9 mouse cellular contexts compared by ENCODE assay signal in genomic region chr6:85252251-85253058, GRCm38 (mm10).
DNase-seq lines count a peak whose midpoint lies in the region; ATAC-seq lines count a peak whose summit lies in the region.
"Had no signal": no experiment of that assay in that cellular context is flagged by ENCODE, and none has a peak within 500 bp of the region (broad histone marks: within the 10 kb centered on the region; RNA-seq: fewer than 3 reads in every experiment).

No protein-coding gene starts in this region.

- H3K27ac ChIP-seq in midbrain, embryonic 11.5 days (ENCODE audit: low read depth, low read length): no peak overlapping the region
- no peak overlapping the region for H3K27ac ChIP-seq in midbrain, embryonic 14.5 days (replicated peaks; ENCODE audit: low read depth, low read length)
- peak overlapping the region; percentile 59 for H3K27ac ChIP-seq in brown adipose tissue, adult 24 weeks (replicated peaks; ENCODE audit: low read depth, low read length)
- no peak overlapping the region for H3K27ac ChIP-seq in forebrain, embryonic 16.5 days (ENCODE audit: low read length)

- H3K9me3 ChIP-seq in midbrain, embryonic 11.5 days (ENCODE audit: control insufficient read depth, low read length): no peaks in the 10 kb centered on the region
- no peaks in the 10 kb centered on the region for H3K9me3 ChIP-seq in midbrain, embryonic 14.5 days (ENCODE audit: control insufficient read depth, low read length)
- H3K9me3 ChIP-seq in forebrain, embryonic 16.5 days (ENCODE audit: control insufficient read depth, low read length): no peaks in the 10 kb centered on the region

- H3K4me1 ChIP-seq in midbrain, embryonic 11.5 days (ENCODE audit: control insufficient read depth, insufficient read depth, low read length): no peaks in the 10 kb centered on the region
- H3K4me1 ChIP-seq in midbrain, embryonic 14.5 days (ENCODE audit: control insufficient read depth, insufficient read depth, low read length): no peaks in the 10 kb centered on the region
- peaks cover 15% of the 10 kb centered on the region for H3K4me1 ChIP-seq in brown adipose tissue, adult 24 weeks (ENCODE audit: control insufficient read depth, insufficient read depth, insufficient read length, low read length)
- peaks cover 2% of the 10 kb centered on the region; the same call in 1 of the 2 replicates for H3K4me1 ChIP-seq in forebrain, embryonic 16.5 days (replicated peaks; ENCODE audit: control insufficient read depth, insufficient read depth, low read length)

- H3K27me3 ChIP-seq in midbrain, embryonic 11.5 days (ENCODE audit: control insufficient read depth, insufficient read depth, low read length): no peaks in the 10 kb centered on the region
- H3K27me3 ChIP-seq in midbrain, embryonic 14.5 days (ENCODE audit: control insufficient read depth, insufficient read depth, low read length): no peaks in the 10 kb centered on the region
- no peaks in the 10 kb centered on the region for H3K27me3 ChIP-seq in forebrain, embryonic 16.5 days (replicated peaks; ENCODE audit: control insufficient read depth, insufficient read depth, low read length)
- H3K27me3 ChIP-seq: CH12.LX had no signal

- peak; percentile 40; the same call in 1 of the 2 replicates for ATAC-seq in midbrain, embryonic 11.5 days (ENCODE audit: low FRiP score)
- ATAC-seq in midbrain, embryonic 14.5 days (ENCODE audit: low FRiP score, low TSS enrichment): no peak
- peak; percentile 44; the same call in 1 of the 2 replicates for ATAC-seq in forebrain, embryonic 16.5 days
- no peak for ATAC-seq in granulocyte monocyte progenitor cell, adult 5-6 weeks (replicated peaks; ENCODE audit: poor library complexity, severe bottlenecking)

- H3K9ac ChIP-seq in midbrain, embryonic 11.5 days (ENCODE audit: low read length): no peak overlapping the region
- H3K9ac ChIP-seq in midbrain, embryonic 14.5 days (replicated peaks; ENCODE audit: low read length): no peak overlapping the region
- no peak overlapping the region for H3K9ac ChIP-seq in forebrain, embryonic 16.5 days (replicated peaks; ENCODE audit: low read depth, low read length)

- no peak for DNase-seq in midbrain, embryonic 11.5 days (ENCODE audit: low spot score, missing footprints)
- DNase-seq in midbrain, embryonic 14.5 days: no peak
- DNase-seq in kidney, postnatal 25 days: peak; percentile 69 to 89
- no peak for DNase-seq in embryo, embryonic 9.5 days (ENCODE audit: extremely low spot score)
- DNase-seq: adrenal gland, postnatal 10 days had no signal

- H3K36me3 ChIP-seq in midbrain, embryonic 11.5 days (ENCODE audit: control insufficient read depth, insufficient read depth, low read length): no peaks in the 10 kb centered on the region
- H3K36me3 ChIP-seq in midbrain, embryonic 14.5 days (ENCODE audit: control insufficient read depth, insufficient read depth, low read length): no peaks in the 10 kb centered on the region
- H3K36me3 ChIP-seq in forebrain, embryonic 16.5 days (ENCODE audit: control insufficient read depth, insufficient read depth): no peaks in the 10 kb centered on the region

- H3K4me3 ChIP-seq in midbrain, embryonic 11.5 days (ENCODE audit: low read depth, low read length): no peak overlapping the region
- no peak overlapping the region for H3K4me3 ChIP-seq in midbrain, embryonic 14.5 days (replicated peaks; ENCODE audit: low read depth, low read length)
- H3K4me3 ChIP-seq in brown adipose tissue, adult 24 weeks (ENCODE audit: insufficient read depth, low read depth, low read length): no peak overlapping the region
- H3K4me3 ChIP-seq in forebrain, embryonic 16.5 days (replicated peaks; ENCODE audit: low read length): no peak overlapping the region

- WGBS in midbrain, embryonic 11.5 days: 84% methylated on average over 17 of the region's 17 CpGs
- 73% methylated on average over 17 of the region's 17 CpGs for WGBS in midbrain, embryonic 14.5 days
- WGBS in forebrain, embryonic 16.5 days: 51% methylated on average over 17 of the region's 17 CpGs

- H3K4me2 ChIP-seq in midbrain, embryonic 11.5 days: no peak overlapping the region
- H3K4me2 ChIP-seq in midbrain, embryonic 14.5 days (ENCODE audit: low read length): no peak overlapping the region
- no peak overlapping the region for H3K4me2 ChIP-seq in forebrain, embryonic 16.5 days (ENCODE audit: low read length)

Comparison
In these comparisons a context has a peak if more than half of its experiments do, and no peak if none do; other contexts are left out.
1. ATAC-seq: peak in midbrain, embryonic 11.5 days (single experiment) and forebrain, embryonic 16.5 days (single experiment); none in midbrain, embryonic 14.5 days (single experiment) and granulocyte monocyte progenitor cell, adult 5-6 weeks (single experiment).
2. DNase-seq: peak in kidney, postnatal 25 days (2 of 2); none in midbrain, embryonic 11.5 days (single experiment), midbrain, embryonic 14.5 days (single experiment) and embryo, embryonic 9.5 days (single experiment).